Mouse (Mus musculus): Measurements from ENCODE around the gene Nnmt. TPM values are rescaled to one million over a fixed set of nuclear protein-coding genes. Genes with fewer than 3 reads are reported as not detected.

Gene Nnmt
- polyA plus RNA-seq, 1 experiment from 2014 or later, result 13.3 TPM

- no peaks in the 10 kb centered on the region for H3K27me3 ChIP-seq
Measured at GRCm38 (mm10) chr9:48549056-48549455, 55.9 kb downstream of the Nnmt start.

GRCm38 (mm10) chr9:48547233-48547632, 57.7 kb downstream of the Nnmt start:
- ATAC-seq (ENCODE audit: insufficient number of reproducible peaks, low FRiP score, low TSS enrichment, low read depth), result no peak

More at GRCm38 (mm10) chr9:48549056-48549455, 55.9 kb downstream of the Nnmt start:
- Histone ChIP-seq H3K27ac (replicated peaks) (no peak overlapping the region), H3K4me3 (replicated peaks) (no peak overlapping the region), H3K9me3 (replicated peaks) (no peaks in the 10 kb centered on the region), H3K4me2 (replicated peaks) (no peak overlapping the region), H3K9ac (no peak overlapping the region), H3K4me1 (no peaks in the 10 kb centered on the region), H3K36me3 (no peaks in the 10 kb centered on the region)
- 64% methylated on average over 2 of the region's 2 CpGs for WGBS
- ATAC-seq (ENCODE audit: insufficient number of reproducible peaks, low FRiP score, low TSS enrichment, low read depth), result no peak

More at GRCm38 (mm10) chr9:48547233-48547632, 57.7 kb downstream of the Nnmt start:
- Histone ChIP-seq H3K4me2 (replicated peaks) (no peak overlapping the region), H3K4me3 (replicated peaks) (no peak overlapping the region), H3K4me1 (no peaks in the 10 kb centered on the region), H3K27ac (replicated peaks) (no peak overlapping the region), H3K36me3 (no peaks in the 10 kb centered on the region), H3K27me3 (no peaks in the 10 kb centered on the region), H3K9ac (no peak overlapping the region), H3K9me3 (replicated peaks) (no peaks in the 10 kb centered on the region)

Other genes with a start within 250 kb of the Nnmt start
- 138 and 148 TPM in 2 replicates for gene Rexo2, start 124.5 kb downstream of the Nnmt start, polyA plus RNA-seq (2015; fragmentation: Nextera tagmentation; extraction: Ambion mirVana)
- 111 and 116 TPM in 2 replicates for gene Rbm7, start 109.9 kb downstream of the Nnmt start, polyA plus RNA-seq (2015; fragmentation: Nextera tagmentation; extraction: Ambion mirVana)
- gene Gm5617, start 109.7 kb downstream of the Nnmt start, polyA plus RNA-seq (2015; fragmentation: Nextera tagmentation; extraction: Ambion mirVana), result 33.0 and 39.5 TPM in 2 replicates
- gene Zbtb16, start 231.1 kb upstream of the Nnmt start, polyA plus RNA-seq (2015; fragmentation: Nextera tagmentation; extraction: Ambion mirVana), result 9.1 and 10.0 TPM in 2 replicates

Data from embryonic facial prominence, embryonic 15.5 days (tissue).